Mouse (Mus musculus): ENCODE measurements around the gene 1700040F15Rik. TPM values are rescaled to one million over a fixed set of nuclear protein-coding genes. Genes with fewer than 3 reads are reported as not detected.
"Not testable (repeated sequence)": the region's sequence is repeated elsewhere in the genome, so short reads cannot be mapped to it uniquely, and the experiment has no call there.

The 1700040F15Rik gene
- total RNA-seq (2022), result not detected

- not testable (repeated sequence) for DNase-seq
Measured at GRCm38 (mm10) chrY:61101947-61102346, at the start of gene 1700040F15Rik. TSS of gene 1700040F15Rik (plus strand) at chrY:61102247.
